Mouse (Mus musculus): Measurements from ENCODE around the gene Slc1a5. TPM values are rescaled to one million over a fixed set of nuclear protein-coding genes. Genes with fewer than 3 reads are reported as not detected.

The Slc1a5 gene
- polyA plus RNA-seq (2012; rRNA removed; ENCODE audit: low replicate concordance): 42.4 and 92.4 TPM in 2 replicates

DNA sequence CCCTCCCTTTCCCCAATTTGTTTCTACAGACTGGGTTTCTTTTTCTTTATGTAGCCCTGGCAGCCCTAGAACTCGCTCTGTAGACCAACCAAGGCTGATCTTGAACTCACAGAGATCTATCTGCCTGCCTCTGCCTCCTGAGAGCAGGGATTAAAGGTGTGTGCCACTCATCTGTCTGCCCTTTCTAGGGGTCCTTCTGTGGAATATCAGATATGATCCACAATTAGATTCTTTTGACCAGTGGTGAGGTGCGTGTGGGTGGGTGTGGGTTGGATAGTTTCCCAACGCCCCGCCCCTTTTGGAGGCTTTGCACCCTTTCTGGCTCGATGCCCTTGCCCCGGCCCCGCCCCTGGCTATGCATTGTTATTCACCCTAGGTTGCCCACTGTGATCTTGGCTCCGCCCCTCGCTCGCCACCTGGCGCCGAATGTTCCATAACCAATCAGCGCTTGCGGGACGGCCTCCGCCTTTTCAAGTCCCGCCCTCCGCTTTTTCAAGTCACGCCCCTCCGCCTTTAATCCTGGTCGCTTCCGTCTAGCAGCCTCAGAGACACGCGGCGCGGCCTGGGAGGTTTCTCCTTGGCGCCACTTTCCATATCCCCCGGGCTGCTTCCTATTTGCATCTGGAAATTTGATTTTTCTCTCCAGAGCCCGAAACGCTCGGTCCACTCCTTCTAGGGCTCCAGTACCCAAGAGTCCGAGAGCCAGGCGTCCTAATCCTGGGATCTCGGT is at the start of gene Slc1a5:
Gene Slc1a5 (plus strand): TSS at position 516 of the 730 bp plus-strand sequence.

DNA sequence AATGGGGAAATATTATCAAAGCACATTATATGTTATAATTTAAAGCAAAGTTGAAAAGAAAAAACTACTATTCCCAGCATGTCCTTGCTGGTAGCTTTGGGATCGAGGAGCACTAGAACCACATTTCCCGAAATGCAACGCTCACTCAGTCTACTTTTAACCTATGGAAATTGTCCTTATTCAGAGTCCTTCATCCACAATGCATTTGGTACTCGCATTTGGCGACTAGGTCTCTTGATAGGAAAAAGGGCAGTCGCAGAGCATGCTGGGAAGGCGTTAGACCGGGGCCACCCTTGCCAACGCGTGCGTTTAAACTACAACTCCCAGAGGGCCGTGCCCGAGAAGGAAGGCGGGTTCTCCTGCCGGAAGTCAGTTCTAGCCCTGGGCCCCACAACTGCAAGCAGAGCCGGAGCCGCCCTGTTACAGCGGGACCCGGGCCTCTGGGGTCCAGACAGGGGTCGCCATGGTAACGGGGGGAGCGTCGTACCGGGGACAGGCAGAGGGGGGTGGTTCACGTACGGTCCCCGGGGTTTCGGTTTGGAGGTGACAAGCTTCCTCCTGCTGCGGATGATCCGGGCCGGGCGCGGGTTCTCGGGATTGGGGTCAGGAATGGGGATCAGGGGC is 43.0 kb upstream of the Slc1a5 start, which contains the start of gene Ap2s1:
Gene Ap2s1 (plus strand): TSS at position 338 of the 624 bp plus-strand sequence.

DNA sequence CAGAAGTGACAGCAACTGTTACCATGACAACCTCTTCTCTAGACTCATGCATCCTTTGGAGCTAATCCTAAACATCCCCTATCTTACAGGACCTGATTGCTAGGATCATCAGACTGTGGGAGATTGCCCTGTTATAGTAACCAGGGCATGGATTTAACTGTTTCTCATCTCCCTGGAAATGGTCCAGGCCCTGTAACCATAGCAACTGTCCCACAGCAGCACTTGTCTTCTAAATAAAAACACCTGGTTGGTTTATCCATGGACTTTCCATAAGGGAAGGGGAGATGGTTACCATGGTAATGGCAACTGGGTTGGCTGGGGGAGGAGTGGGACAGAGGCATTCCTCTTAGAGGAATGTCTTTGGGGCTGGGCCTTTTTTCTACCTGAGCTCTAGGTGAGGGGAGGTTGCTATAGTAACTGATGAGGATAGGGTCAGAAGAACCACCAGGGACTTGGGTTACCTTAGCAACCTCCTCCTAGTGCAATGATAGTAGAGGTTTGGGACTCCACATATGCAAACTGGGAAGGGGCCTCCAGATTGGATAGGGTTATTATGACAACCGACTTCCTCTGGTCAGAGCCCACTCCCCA is 34.3 kb downstream of the Slc1a5 start, which contains the start of gene Strn4:
Gene Strn4 (plus strand): TSS at position 539 of the 591 bp plus-strand sequence.

DNA sequence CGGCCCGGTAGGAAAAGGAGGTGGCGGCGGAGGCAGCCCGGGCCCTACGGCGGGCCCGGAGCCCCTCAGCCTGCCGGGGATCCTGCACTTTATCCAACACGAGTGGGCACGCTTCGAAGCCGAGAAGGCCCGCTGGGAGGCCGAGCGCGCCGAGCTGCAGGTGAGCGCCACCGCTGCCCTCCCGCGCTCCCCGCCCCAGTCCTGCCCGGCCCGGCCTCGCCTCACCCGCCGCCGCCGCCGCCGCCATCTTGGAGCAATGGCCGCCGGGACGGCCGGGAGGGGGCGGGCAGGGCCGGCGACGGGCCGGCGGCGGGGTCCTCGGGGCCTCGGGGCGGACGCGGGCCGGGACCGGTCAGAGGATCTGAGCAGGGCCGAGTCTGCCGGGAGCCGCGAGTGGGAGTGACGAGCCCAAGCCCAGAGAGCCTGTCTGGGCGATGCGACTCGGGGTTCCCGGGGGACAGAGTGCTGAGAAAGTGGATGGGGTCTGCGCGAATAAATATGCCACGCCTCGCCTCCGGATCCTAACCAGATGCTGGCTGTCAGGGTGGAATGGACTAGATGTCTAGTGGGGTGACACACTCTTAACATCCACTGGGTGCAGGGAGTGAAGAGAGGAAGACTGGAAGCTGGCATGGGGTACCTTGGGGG is 35.5 kb downstream of the Slc1a5 start, which contains the start of gene Fkrp:
Gene Fkrp (minus strand): TSS at position 258 of the 648 bp plus-strand sequence.

DNA sequence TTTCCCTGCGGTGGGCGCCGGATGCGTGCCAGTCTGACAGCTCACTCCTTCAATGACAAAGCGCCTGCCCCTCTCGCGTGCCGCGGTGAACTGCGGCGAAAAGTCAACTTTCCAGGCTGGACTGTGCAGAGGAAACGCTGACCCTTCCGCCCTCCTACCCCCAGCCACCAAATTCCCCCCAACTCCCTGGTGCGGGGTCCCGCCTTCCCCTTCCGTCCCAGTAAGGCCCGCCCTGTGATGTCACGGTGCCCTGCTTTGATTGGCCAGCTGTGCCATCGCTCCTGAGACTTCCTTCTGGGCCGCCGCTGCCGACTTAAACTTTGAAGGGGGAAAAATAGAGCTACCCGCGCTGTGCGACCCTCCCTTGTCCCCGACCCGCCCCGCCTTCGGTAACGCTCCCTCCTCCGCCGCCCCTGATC is 61.5 kb downstream of the Slc1a5 start, which contains the start of gene Prkd2:
Gene Prkd2 (plus strand): TSS at position 258 of the 419 bp plus-strand sequence.

Other genes with a start within 250 kb of the Slc1a5 start
- gene Arhgap35, start 166.3 kb upstream of the Slc1a5 start, polyA plus RNA-seq (2012; rRNA removed; ENCODE audit: low replicate concordance): 4.5 and 5.6 TPM in 2 replicates
- not detected in 2 replicates for gene Ceacam15, start 105.6 kb upstream of the Slc1a5 start, polyA plus RNA-seq (2012; rRNA removed; ENCODE audit: low replicate concordance)
- not detected in 2 replicates for gene Ceacam9, start 59.4 kb upstream of the Slc1a5 start, polyA plus RNA-seq (2012; rRNA removed; ENCODE audit: low replicate concordance)
- gene Ap2s1, start 42.9 kb upstream of the Slc1a5 start, polyA plus RNA-seq (2012; rRNA removed; ENCODE audit: low replicate concordance): 344 and 546 TPM in 2 replicates
- 80.9 and 82.2 TPM in 2 replicates for gene Strn4, start 34.5 kb downstream of the Slc1a5 start, polyA plus RNA-seq (2012; rRNA removed; ENCODE audit: low replicate concordance)
- 17.8 and 22.8 TPM in 2 replicates for gene Fkrp, start 35.4 kb downstream of the Slc1a5 start, polyA plus RNA-seq (2012; rRNA removed; ENCODE audit: low replicate concordance)
- gene Prkd2, start 61.6 kb downstream of the Slc1a5 start, polyA plus RNA-seq (2012; rRNA removed; ENCODE audit: low replicate concordance): 32.0 and 33.9 TPM in 2 replicates
- gene Dact3, start 94.0 kb downstream of the Slc1a5 start, polyA plus RNA-seq (2012; rRNA removed; ENCODE audit: low replicate concordance): 31.7 and 37.6 TPM in 2 replicates
- 2.0 and 3.0 TPM in 2 replicates for gene Gng8, start 110.4 kb downstream of the Slc1a5 start, polyA plus RNA-seq (2012; rRNA removed; ENCODE audit: low replicate concordance)
- 1.3 and 1.9 TPM in 2 replicates for gene Ptgir, start 125.2 kb downstream of the Slc1a5 start, polyA plus RNA-seq (2012; rRNA removed; ENCODE audit: low replicate concordance)
- 334 and 532 TPM in 2 replicates for gene Calm3, start 142.8 kb downstream of the Slc1a5 start, polyA plus RNA-seq (2012; rRNA removed; ENCODE audit: low replicate concordance)
- 1.5 and 2.1 TPM in 2 replicates for gene Pnmal2, start 163.3 kb downstream of the Slc1a5 start, polyA plus RNA-seq (2012; rRNA removed; ENCODE audit: low replicate concordance)
- gene Pnmal1, start 178.3 kb downstream of the Slc1a5 start, polyA plus RNA-seq (2012; rRNA removed; ENCODE audit: low replicate concordance): 0.06 TPM in 2 replicates
- 0.06 TPM in 1 of 2 replicates, not detected in the other for gene Gm42372, start 201.7 kb downstream of the Slc1a5 start, polyA plus RNA-seq (2012; rRNA removed; ENCODE audit: low replicate concordance)
- gene Ccdc8, start 211.4 kb downstream of the Slc1a5 start, polyA plus RNA-seq (2012; rRNA removed; ENCODE audit: low replicate concordance): 0.47 and 0.77 TPM in 2 replicates
- 206 and 275 TPM in 2 replicates for gene Ppp5c, start 246.6 kb downstream of the Slc1a5 start, polyA plus RNA-seq (2012; rRNA removed; ENCODE audit: low replicate concordance)